Mouse (Mus musculus) olfactory bulb, adult 2 months (tissue): ENCODE measurements around the gene Noc4l. TPM values are rescaled to one million over a fixed set of nuclear protein-coding genes. Genes with fewer than 3 reads are reported as not detected.

Experiments used
- H3K27ac ChIP-seq: fragments of 200-500 bp; 2 replicates; pipeline ENCODE4 v1.5.1; 2012; ENCODE audit warnings: low read depth, low read length; ENCODE audit not compliant: insufficient read depth
- H3K4me1 ChIP-seq: fragments of 200-500 bp; 2 replicates; pipeline ENCODE4 v1.6.1; 2012; ENCODE audit warnings: low read length; ENCODE audit not compliant: control insufficient read depth, insufficient read depth
- H3K4me3 ChIP-seq: fragments of 200-500 bp; 2 replicates; pipeline ENCODE4 v1.5.1; 2012; ENCODE audit warnings: mild to moderate bottlenecking, low read depth, low read length, moderate library complexity; ENCODE audit not compliant: insufficient read depth
- CTCF ChIP-seq: fragments of 200-500 bp; IDR thresholded peaks from 2 replicates; pipeline ENCODE4 v1.5.1; 2012; ENCODE audit warnings: low read depth, mild to moderate bottlenecking, low read length, moderate library complexity; ENCODE audit not compliant: insufficient read depth
- POLR2A ChIP-seq: fragments of 200-500 bp; IDR thresholded peaks from 2 replicates; pipeline ENCODE4 v1.6.1; 2012; ENCODE audit warnings: mild to moderate bottlenecking, low read depth, low read length, moderate library complexity; ENCODE audit not compliant: insufficient read depth
- WGBS: fragments of 180-500 bp; shearing (Covaris S2); methylation state at CpG from one replicate; pipeline ENCODE4 v1.1.7; 2018; 5-methylcytosine and 5-hydroxymethylcytosine counted together
- polyA plus RNA-seq: library from polyadenylated mRNA; stranded (reverse); fragments of >200 nt; gene quantifications from 2 replicates; pipeline ENCODE4 v1.2.4, GENCODE M21; 2012; ENCODE audit warnings: low replicate concordance; ENCODE audit not compliant: missing spikeins, insufficient read depth, insufficient read length

Noc4l gene
- polyA plus RNA-seq, 1 experiment, result not detected

DNA sequence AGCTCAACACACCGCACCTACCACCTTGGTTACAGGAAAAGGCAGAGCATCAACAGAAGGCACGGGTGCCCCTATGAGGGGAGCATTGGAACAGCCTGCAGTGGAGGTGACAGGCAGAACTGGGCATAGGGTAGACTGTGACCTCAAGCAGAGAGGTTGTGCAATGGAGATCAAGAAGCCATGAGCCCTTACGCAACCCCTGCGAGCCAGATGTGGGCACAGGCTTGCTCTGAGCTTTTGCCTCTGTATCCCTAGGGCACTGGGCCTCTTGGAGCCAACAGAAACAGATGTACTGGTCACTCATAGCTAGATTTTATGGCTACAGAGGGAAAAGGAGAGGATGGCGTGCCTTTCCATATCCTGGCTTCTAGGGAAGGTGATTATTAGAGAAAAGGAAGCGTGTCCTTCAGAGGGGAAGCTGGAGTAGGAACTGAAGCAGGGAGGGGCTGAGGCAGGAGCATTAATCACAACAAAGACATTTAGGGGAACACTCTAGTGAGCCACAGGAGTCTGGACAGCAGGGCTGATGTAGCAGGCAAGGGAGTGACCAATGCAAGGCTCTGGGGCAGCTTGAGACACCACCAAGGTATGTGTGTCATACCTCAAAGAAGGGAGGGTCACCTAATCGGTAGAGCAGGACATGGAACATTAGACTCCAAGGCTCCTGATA is 50.1 kb downstream of the Noc4l start:
- WGBS, result 93% methylated on average over 7 of the region's 7 CpGs
- peaks cover 11% of the 10 kb centered on the region for H3K4me1 ChIP-seq
- no peak overlapping the region for H3K27ac ChIP-seq
- TF ChIP-seq CTCF (no peak), POLR2A (no peak)
- no peak overlapping the region for H3K4me3 ChIP-seq

Other genes starting within 250 kb of the Noc4l start
- not detected in 2 replicates for gene Fbrsl1, start 204.9 kb downstream of the Noc4l start, polyA plus RNA-seq
- gene Galnt9, start 109.1 kb downstream of the Noc4l start, polyA plus RNA-seq, result not detected in 2 replicates
- not detected in 2 replicates for gene Ddx51, start within 50 bp of the Noc4l start, polyA plus RNA-seq
- not detected in 2 replicates for gene Ep400, start 117.3 kb upstream of the Noc4l start, polyA plus RNA-seq
- not detected in 2 replicates for gene Pus1, start 127.2 kb upstream of the Noc4l start, polyA plus RNA-seq
- not detected in 2 replicates for gene Ulk1, start 156.7 kb upstream of the Noc4l start, polyA plus RNA-seq
- not detected in 2 replicates for gene Hscb, start 186.4 kb upstream of the Noc4l start, polyA plus RNA-seq
- gene Chek2, start 186.6 kb upstream of the Noc4l start, polyA plus RNA-seq, result not detected in 2 replicates
- not detected in 2 replicates for gene Ttc28, start 226.4 kb upstream of the Noc4l start, polyA plus RNA-seq